Mouse (Mus musculus) forebrain, embryonic 14.5 days (tissue): ENCODE results near the gene Fam240a. TPM values are rescaled to one million over a fixed set of nuclear protein-coding genes. Genes with fewer than 3 reads are reported as not detected.

ENCODE experiments used
- ATAC-seq: fragments of 200-750 bp; cut with Nextera tagmentation; 2 replicates; pipeline ENCODE4 v1.8.0; 2017; ENCODE audit warnings: mild to moderate bottlenecking, moderate library complexity
- DNase-seq: peaks from one replicate; pipeline ENCODE4 v3.0.0-alpha.2; 2015; ENCODE audit warnings: low spot score
- H3K27ac ChIP-seq: fragments of 300-500 bp; sonication (generic); 2 replicates; pipeline ENCODE4 v1.5.1; 2014; ENCODE audit warnings: low read depth, mild to moderate bottlenecking, control low read depth, low read length, moderate library complexity
- H3K27me3 ChIP-seq: fragments of 300-500 bp; sonication (generic); replicated peaks from 2 replicates; pipeline ENCODE4 v1.6.1; 2014; ENCODE audit warnings: low read length, control low read depth, mixed read lengths; ENCODE audit not compliant: control insufficient read depth, insufficient read depth
- H3K36me3 ChIP-seq: fragments of 300-500 bp; sonication (generic); 2 replicates; pipeline ENCODE4 v1.6.1; 2014; ENCODE audit warnings: low read length, control low read depth; ENCODE audit not compliant: control insufficient read depth, insufficient read depth
- H3K4me1 ChIP-seq: fragments of 300-500 bp; sonication (generic); 2 replicates; pipeline ENCODE4 v1.6.1; 2014; ENCODE audit warnings: antibody characterized with exemption, low read length, control low read depth; ENCODE audit not compliant: control insufficient read depth, insufficient read depth
- H3K4me2 ChIP-seq: fragments of 300-500 bp; sonication (generic); 2 replicates; pipeline ENCODE4 v1.6.1; 2014; ENCODE audit warnings: mild to moderate bottlenecking, control low read depth, low read length
- H3K4me3 ChIP-seq: fragments of 300-500 bp; sonication (generic); 2 replicates; pipeline ENCODE4 v1.5.1; 2014; ENCODE audit warnings: low read depth, low read length, control low read depth
- H3K9ac ChIP-seq: fragments of 300-500 bp; sonication (generic); 2 replicates; pipeline ENCODE4 v1.6.1; 2014; ENCODE audit warnings: mild to moderate bottlenecking, low read length, control low read depth, moderate library complexity
- H3K9me3 ChIP-seq: fragments of 300-500 bp; sonication (generic); replicated peaks from 2 replicates; pipeline ENCODE4 v1.6.1; 2016; ENCODE audit warnings: low read length, control low read depth, mixed read lengths; ENCODE audit not compliant: control insufficient read depth
- WGBS: fragments of 180-500 bp; shearing (Covaris S2); extraction: QIAGEN DNeasy Blood & Tissue Kit; methylation state at CpG from one replicate; pipeline ENCODE4 v1.1.7; 2014; 5-methylcytosine and 5-hydroxymethylcytosine counted together
- polyA plus RNA-seq: library from polyadenylated mRNA; unstranded; fragments of >200 nt; fragmentation: Nextera tagmentation; extraction: Ambion mirVana; gene quantifications from 2 replicates; pipeline ENCODE4 v1.2.1, GENCODE M21; 2014

Fam240a gene
- not detected in 2 replicates for polyA plus RNA-seq

DNA sequence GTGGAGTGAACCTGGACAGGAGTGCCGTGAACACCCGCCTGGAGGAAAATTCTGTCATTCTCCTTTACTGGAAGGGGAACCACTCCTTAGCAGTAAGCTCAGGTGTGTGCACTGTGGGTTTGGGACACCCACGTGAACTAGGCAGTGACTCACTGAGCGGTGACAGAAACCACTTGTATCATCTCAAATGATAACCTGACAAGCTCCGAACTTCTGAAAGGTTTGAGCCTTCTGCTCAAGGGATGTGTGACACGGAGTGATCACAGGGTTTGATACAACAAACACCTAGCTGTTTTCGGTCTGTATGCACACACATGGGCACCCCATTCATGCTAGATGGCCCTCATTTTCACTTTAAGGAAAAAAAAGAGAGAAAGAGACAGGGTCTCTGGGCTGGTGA lies at the start of gene Fam240a:
Gene Fam240a (minus strand): TSS at position 76 of the 400 bp plus-strand sequence.
- WGBS: 91% methylated on average over 7 of the region's 7 CpGs
- Histone ChIP-seq H3K9ac (no peak within 1 kb of the TSS), H3K27me3 (no peaks in the 10 kb centered on the region), H3K9me3 (no peaks in the 10 kb centered on the region), H3K36me3 (no peaks in the 10 kb centered on the region), H3K4me3 (no peak within 1 kb of the TSS), H3K27ac (no peak within 1 kb of the TSS), H3K4me2 (no peak within 1 kb of the TSS), H3K4me1 (no peaks in the 10 kb centered on the region)
- ATAC-seq (no peak), DNase-seq (no peak)

DNA sequence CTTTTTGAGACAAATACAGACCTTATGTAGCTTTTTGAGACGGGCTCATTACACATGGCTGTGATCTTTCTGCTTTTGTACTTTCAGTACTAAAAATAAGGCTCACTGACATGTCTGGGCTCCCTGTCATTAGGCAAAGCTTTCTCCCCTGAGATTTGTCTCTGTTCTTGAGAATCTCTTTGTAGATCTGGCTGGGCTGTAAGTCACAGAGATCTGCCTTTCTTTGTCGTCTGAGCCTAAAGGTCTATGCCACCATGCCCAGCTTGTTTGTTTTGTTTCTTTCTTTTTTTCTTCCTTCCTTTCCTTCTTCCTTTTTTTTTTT lies 49.2 kb upstream of the Fam240a start:
- no peaks in the 10 kb centered on the region for H3K9me3 ChIP-seq
- no peaks in the 10 kb centered on the region for H3K36me3 ChIP-seq
- H3K27ac ChIP-seq: no peak overlapping the region
- WGBS: 84% methylated on average over 2 of the region's 2 CpGs
- no peak overlapping the region for H3K4me2 ChIP-seq
- H3K9ac ChIP-seq: no peak overlapping the region
- ATAC-seq (no peak), DNase-seq (no peak)
- no peaks in the 10 kb centered on the region for H3K4me1 ChIP-seq
- no peaks in the 10 kb centered on the region for H3K27me3 ChIP-seq
- H3K4me3 ChIP-seq: no peak overlapping the region

DNA sequence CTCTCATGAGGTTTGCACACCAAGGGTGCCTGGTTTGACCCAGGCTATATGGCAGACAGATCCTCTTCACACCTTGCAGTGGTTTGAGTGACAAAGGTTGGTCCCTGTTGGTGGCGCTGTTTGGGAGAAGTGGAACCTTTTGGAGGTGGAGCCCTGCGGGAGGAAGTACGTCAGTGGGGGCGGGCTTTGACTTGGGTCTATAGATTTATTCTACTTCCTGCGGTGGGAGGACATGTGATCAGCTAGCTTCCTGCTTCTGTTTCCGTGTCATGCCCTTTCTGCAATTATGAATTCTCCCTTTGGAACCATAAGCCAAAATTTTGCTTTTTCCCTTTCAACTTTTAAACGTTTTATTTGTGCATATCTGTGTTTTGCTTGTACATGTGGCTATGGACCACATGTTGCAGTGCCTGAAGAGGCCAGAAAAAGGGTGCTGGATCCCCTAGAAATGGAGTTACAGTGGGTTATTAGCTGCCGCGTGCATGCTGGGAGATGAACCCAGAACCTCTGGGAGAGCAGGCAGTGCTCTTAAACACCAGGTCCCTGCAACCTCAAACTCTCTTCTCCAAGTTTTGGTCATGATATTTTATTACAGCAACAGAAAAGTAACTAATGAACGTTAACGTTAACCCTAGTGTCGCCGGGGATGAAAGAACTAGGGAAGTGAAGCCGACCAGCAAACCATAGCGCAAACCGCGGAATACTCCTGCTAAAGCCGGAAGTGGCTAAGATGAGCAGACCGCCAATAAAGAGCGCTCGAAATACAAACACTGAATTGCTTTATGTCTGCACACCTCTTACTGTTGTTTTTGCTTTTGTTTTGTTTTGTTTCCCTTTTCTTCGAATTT lies 48.6 kb upstream of the Fam240a start:
- H3K4me1 ChIP-seq: no peaks in the 10 kb centered on the region
- WGBS: 91% methylated on average over 22 of the region's 22 CpGs

DNA sequence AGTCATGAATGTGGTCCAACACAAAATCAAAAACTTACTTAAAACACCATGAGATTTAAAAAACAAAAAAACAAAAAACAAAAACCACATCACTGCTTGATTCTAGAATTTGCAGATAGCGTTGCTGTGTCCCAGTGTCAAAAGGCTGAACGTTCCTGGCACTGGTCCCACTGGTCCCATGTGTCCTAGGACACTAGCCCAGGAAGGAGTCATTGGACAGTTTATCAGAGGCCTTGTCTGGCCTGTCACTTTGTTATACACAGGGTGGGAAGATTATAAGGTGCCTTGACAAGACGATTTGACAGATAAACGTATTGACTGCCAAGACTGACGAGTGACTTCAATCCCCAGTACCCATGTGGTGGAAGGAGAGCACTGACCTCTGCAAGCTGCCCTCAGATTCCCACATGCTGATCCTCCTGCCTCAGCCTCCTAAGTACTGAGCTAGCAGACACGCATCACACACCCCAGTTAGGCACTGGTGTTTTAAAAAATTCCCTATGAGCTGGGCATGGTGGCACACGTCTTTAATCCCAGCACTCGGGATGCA lies 47.0 kb upstream of the Fam240a start:
- Histone ChIP-seq H3K36me3 (no peaks in the 10 kb centered on the region), H3K4me1 (no peaks in the 10 kb centered on the region), H3K9me3 (no peaks in the 10 kb centered on the region), H3K9ac (no peak overlapping the region), H3K4me2 (no peak overlapping the region), H3K4me3 (no peak overlapping the region), H3K27ac (no peak overlapping the region), H3K27me3 (no peaks in the 10 kb centered on the region)
- DNase-seq (no peak), ATAC-seq (no peak)
- WGBS: 89% methylated on average over 8 of the region's 8 CpGs

More for the DNA sequence above, 48.6 kb upstream of the Fam240a start:
- no peaks in the 10 kb centered on the region for H3K9me3 ChIP-seq
- H3K27me3 ChIP-seq: no peaks in the 10 kb centered on the region
- no peak overlapping the region for H3K4me3 ChIP-seq
- H3K27ac ChIP-seq: no peak overlapping the region
- DNase-seq: no peak
- no peaks in the 10 kb centered on the region for H3K36me3 ChIP-seq
- H3K4me2 ChIP-seq: no peak overlapping the region
- ATAC-seq: no peak
- H3K9ac ChIP-seq: no peak overlapping the region

DNA sequence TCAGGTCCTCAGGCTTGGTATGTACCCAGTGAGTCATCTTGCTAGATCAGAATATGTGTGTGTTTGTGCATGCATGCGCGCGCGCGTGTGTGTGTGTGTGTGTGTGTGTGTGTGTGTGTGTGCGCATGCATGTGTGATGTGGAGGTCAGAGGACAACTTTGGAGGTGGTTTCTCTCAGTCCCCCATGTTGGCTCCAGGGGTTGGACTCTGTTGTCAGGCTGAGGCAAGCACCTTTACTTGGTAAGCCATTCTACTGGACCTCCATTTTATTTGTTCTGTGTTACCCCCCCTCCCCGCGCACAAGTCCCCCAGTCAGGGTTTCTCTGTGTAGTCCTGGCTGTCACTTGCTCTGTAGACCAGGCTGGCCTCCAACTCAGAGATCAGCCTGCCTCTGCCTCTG lies 44.7 kb upstream of the Fam240a start:
- DNase-seq: no peak
- Histone ChIP-seq H3K9me3 (no peaks in the 10 kb centered on the region), H3K9ac (no peak overlapping the region), H3K4me2 (no peak overlapping the region), H3K27me3 (no peaks in the 10 kb centered on the region), H3K27ac (no peak overlapping the region), H3K36me3 (no peaks in the 10 kb centered on the region), H3K4me3 (no peak overlapping the region), H3K4me1 (no peaks in the 10 kb centered on the region)
- ATAC-seq: no peak
- WGBS: over 99% methylated on average over 8 of the region's 8 CpGs

DNA sequence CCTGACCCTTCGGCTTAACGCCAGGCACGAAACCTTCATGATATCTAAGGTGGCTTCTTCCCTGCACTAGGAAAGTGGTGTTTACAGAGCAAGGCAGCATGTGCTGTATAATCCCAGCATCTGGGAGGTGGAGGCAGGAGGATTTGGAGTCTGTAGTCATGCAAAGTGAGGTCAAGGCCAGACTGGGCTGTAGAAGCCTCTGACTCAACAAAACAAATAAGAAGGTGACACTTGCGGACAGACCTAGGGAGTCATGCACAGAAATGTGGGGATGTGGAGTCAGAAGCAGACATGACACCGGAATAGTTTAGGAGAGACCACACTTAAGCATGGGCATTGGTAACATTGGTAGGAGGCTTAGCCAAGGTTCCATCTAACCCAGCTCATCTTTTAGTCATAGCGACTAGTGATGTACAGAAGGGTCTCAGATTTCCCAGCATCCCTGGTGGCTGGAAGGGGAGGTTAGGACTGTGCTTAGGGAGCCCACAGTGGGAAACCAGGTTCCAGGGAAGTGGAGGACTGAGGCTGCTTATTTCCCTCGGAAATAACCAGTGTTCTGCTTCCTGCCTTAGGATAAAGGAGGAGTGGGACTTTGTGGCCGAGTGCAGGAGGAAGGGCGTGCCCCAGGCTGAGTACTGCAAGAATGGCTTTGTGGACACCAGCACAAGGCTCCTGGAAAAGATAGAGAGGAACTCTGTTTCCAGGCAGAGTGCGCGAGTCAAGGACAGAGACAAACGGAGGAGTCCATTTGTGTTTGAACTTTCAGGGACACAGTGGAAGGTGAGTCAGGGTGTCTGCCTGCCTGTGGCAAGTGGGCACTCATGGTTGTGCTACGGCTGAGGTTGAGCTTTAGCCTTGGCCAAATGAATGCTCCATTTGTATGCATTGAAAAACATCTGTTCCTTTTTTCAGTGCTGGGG lies 43.8 kb upstream of the Fam240a start:
- H3K4me1 ChIP-seq: no peaks in the 10 kb centered on the region
- 0 out of 2 replicates have a peak, but pooled peaks cover 5% of the 10 kb centered on the region for H3K27me3 ChIP-seq
- ATAC-seq: no peak
- no peak overlapping the region for H3K9ac ChIP-seq
- no peak overlapping the region for H3K4me3 ChIP-seq
- H3K36me3 ChIP-seq: no peaks in the 10 kb centered on the region
- WGBS: 87% methylated on average over 13 of the region's 13 CpGs
- no peak for DNase-seq
- H3K4me2 ChIP-seq: no peak overlapping the region
- H3K27ac ChIP-seq: no peak overlapping the region
- no peaks in the 10 kb centered on the region for H3K9me3 ChIP-seq

DNA sequence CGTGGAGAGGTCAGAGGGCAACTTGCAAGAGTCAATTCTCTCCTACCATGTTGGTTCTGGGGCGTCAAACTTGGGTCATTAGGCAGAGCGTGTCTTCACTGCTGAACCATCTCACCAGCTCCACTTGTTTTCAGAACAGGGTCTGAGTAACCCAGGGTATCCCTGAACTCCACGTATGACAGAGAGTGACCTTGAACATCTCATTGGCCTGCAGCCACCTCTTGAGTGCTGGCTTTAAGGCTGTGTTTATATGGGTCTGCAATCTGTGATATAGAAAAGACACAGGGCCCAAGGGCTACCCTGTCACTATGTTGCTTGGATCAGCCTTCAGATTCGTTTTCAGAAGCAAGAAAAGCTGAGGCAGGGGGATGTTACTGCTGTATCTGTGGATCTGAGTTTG lies 43.0 kb upstream of the Fam240a start:
- no peak overlapping the region for H3K9ac ChIP-seq
- H3K4me3 ChIP-seq: no peak overlapping the region
- no peak overlapping the region for H3K27ac ChIP-seq
- H3K9me3 ChIP-seq: no peaks in the 10 kb centered on the region
- H3K27me3 ChIP-seq: peaks cover 9% of the 10 kb centered on the region; the same call in 1 of the 2 replicates
- DNase-seq: no peak
- H3K4me1 ChIP-seq: no peaks in the 10 kb centered on the region
- WGBS: 86% methylated on average over 5 of the region's 5 CpGs
- H3K36me3 ChIP-seq: no peaks in the 10 kb centered on the region
- no peak for ATAC-seq
- H3K4me2 ChIP-seq: no peak overlapping the region

DNA sequence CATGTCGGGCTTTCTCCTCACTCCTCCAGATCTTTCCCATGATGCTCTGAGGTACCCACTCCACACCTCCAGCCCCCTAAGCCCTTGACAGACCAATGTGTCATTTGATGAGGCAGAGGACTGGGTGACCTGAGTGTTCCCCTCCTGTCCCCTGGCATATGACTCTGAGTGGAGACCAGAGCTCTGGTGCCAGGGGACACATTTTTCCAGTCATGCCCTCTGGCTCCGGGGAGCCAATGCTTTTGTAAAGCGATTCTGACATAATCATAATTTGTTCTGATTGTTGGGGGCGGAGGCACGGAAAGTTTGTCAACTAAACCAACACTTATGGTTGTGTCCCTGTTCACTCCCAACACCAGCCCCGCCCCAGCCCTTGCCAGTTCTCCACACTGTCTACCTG lies 39.3 kb upstream of the Fam240a start:
- DNase-seq (no peak), ATAC-seq (no peak)
- H3K9ac ChIP-seq: no peak overlapping the region
- H3K4me2 ChIP-seq: no peak overlapping the region
- no peaks in the 10 kb centered on the region for H3K9me3 ChIP-seq
- no peak overlapping the region for H3K4me3 ChIP-seq
- H3K4me1 ChIP-seq: no peaks in the 10 kb centered on the region
- no peak overlapping the region for H3K27ac ChIP-seq
- no peaks in the 10 kb centered on the region for H3K36me3 ChIP-seq
- H3K27me3 ChIP-seq: peaks cover 9% of the 10 kb centered on the region; the same call in 1 of the 2 replicates
- WGBS: 88% methylated on average over 6 of the region's 6 CpGs
